Mouse (Mus musculus): ENCODE measurements at regions not wholly inside any gene's neighbourhood (a gene's known extent, or its start where the extent isn't known, plus 50 kb on each side); places are given as distances from the start of the nearest gene placed in this dataset.

GRCm38 (mm10) chr14:37292084-37292860, 157.2 kb upstream of the Ghitm start:
- DNase-seq = no peak

DNA sequence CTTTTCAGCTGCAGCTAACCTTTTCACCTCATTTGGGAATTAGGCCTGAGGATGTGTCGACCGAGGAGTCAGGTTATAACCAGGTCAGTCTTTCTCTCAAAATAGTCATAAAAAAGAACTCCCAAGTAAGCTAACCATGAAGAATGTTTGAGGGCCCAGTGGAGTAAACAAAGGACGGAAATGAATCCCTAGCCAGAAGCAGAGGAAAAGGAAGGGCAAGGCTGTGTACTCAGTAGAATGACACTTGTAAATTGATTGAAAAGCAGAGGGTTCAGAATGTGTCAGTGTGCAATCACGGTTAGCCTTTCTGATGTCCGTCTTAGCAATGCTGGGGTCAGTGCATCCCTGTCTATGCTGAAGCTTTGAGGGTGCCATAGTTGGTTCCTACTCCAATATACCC, 149.3 kb upstream of the Ghitm start:
- peak in 1 of 2 experiments; percentile 29 for DNase-seq

- no peak for DNase-seq
These were observed 144.3 kb upstream of the Ghitm start for GRCm38 (mm10) chr14:37279356-37279755.

- DNase-seq = no peak
These were observed 141.9 kb upstream of the Ghitm start for GRCm38 (mm10) chr14:37276728-37277695.

DNA sequence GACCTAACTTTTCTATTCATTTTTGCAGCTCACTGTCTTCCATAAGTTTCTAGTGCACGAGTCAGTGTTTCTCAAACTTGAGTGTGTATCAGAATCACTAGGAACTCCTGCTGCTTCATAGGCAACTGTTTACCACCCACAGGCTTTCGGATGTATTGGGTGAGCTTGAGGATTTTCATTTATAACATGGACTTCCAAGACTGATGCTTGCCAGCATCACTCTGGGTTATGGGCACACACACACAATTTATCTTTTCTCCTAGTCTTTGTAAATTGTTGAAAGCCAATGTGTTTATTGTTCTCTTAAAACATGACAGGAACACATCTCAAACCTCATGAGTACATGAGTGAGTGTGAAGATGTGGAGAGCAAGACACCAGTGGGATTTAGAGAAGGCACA, 137.0 kb upstream of the Ghitm start:
- no peak for DNase-seq

GRCm38 (mm10) chr14:37271015-37271933, 136.2 kb upstream of the Ghitm start:
- no peak for DNase-seq

- DNase-seq = no peak
These were observed 134.8 kb upstream of the Ghitm start for GRCm38 (mm10) chr14:37269920-37270319.

DNA sequence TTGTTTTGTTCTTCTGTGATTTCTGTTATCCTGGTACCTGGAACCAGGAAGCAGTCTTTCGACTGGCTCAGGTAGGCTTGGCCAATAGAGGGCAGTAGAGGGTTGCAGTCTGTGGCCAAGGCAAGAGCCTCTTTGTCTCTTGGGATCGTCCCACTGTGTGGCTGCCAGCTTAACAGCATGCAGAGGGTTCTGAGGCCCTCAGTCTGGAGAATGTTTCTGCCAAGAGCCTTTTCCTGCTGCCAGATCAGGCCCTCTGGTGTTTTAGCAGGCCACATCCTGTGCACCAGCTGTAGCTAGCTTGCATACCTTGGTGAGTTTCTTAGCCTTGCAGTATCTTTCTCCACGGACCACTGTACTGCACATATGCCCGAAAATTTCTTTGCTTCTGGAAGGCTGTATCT, 103.6 kb upstream of the Ghitm start:
- DNase-seq = peak; percentile 18 to 49

GRCm38 (mm10) chr14:37237191-37237590, 102.1 kb upstream of the Ghitm start:
- DNase-seq = no peak

DNA sequence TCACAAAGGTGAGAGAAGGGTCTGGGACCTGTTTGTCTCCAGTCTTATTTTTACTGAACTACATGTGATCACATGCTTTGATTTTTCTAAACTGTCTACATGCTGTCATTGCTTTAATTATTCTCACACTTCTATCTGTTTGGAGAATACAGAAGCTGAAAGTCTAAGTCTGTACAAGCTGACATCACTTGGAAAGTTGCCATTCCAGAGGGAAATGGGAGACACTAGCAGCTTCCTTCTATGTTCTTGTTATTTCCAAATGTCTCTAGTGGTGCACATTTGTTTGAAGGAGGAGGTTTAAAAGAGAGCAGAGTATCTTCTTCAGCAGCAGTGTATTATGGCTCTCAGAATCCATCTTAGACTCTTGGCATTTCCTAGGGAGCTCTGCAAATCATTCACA, 73.2 kb upstream of the Ghitm start:
- DNase-seq = no peak

DNA sequence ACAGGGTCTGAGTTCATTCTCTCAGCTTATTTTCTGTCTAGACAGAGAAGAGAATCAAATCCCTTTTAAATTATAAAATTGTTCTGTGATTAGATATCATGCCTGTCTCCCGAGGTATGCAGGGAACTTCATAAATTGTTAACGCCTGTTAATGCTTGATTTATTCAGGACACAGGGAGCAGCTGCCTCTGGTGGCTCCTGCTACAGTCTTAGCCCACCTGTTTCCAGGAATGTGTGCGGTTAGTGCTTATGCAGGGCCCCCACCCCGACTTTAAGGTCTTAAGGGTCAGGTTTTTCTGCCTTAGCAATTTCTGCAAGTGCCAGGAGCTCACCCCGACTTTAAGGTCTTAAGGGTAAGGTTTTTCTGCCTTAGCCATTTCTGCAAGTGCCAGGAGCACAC, 54.7 kb upstream of the Ghitm start:
- DNase-seq = no peak

Measured in lung, adult 18-20 months (tissue).